Mouse (Mus musculus): ENCODE measurements at regions not wholly inside any gene's neighbourhood (a gene's known extent, or its start where the extent isn't known, plus 50 kb on each side); places are given as distances from the start of the nearest gene placed in this dataset.
A peak's percentile ranks its signal among the peaks of the same experiment; 100 is the strongest.
"Not testable (repeated sequence)": the region's sequence is repeated elsewhere in the genome, so short reads cannot be mapped to it uniquely, and the experiment has no call there.

GRCm38 (mm10) chr2:108032301-108033013 is 742.0 kb downstream of the Kcna4 start:
- DNase-seq (ENCODE audit: low spot score in 2 of 2): peak; percentile 2 to 6

GRCm38 (mm10) chr2:108033328-108034182 is 743.1 kb downstream of the Kcna4 start:
- DNase-seq (ENCODE audit: low spot score in 2 of 2): no peak

GRCm38 (mm10) chr2:108034882-108035281 is 744.4 kb downstream of the Kcna4 start:
- no peak for DNase-seq (ENCODE audit: low spot score in 2 of 2)

- DNase-seq (ENCODE audit: low spot score in 2 of 2): no peak
Observed at GRCm38 (mm10) chr2:108042086-108042485, 751.6 kb downstream of the Kcna4 start.

GRCm38 (mm10) chr2:108044885-108045284 is 754.4 kb downstream of the Kcna4 start:
- DNase-seq (ENCODE audit: low spot score in 2 of 2): no peak

- DNase-seq (ENCODE audit: low spot score in 2 of 2): no peak
Observed at GRCm38 (mm10) chr2:108045997-108046396, 755.6 kb downstream of the Kcna4 start.

GRCm38 (mm10) chr2:108062751-108063150 is 772.3 kb downstream of the Kcna4 start:
- not testable (repeated sequence) for DNase-seq (ENCODE audit: low spot score in 2 of 2)

GRCm38 (mm10) chr2:108083911-108084310 is 793.5 kb downstream of the Kcna4 start:
- DNase-seq (ENCODE audit: low spot score in 2 of 2): no peak

GRCm38 (mm10) chr2:108090266-108090665 is 799.8 kb downstream of the Kcna4 start:
- DNase-seq (ENCODE audit: low spot score in 2 of 2): no peak

- no peak for DNase-seq (ENCODE audit: low spot score in 2 of 2)
Observed at GRCm38 (mm10) chr2:108097026-108097425, 806.6 kb downstream of the Kcna4 start.

GRCm38 (mm10) chr2:108110140-108110539 is 819.7 kb downstream of the Kcna4 start:
- no peak for DNase-seq (ENCODE audit: low spot score in 2 of 2)

GRCm38 (mm10) chr2:108145694-108146093 is 855.3 kb downstream of the Kcna4 start:
- DNase-seq (ENCODE audit: low spot score in 2 of 2): no peak

- DNase-seq (ENCODE audit: low spot score in 2 of 2): no peak
Observed at GRCm38 (mm10) chr2:108148221-108148620, 857.8 kb downstream of the Kcna4 start.

- DNase-seq (ENCODE audit: low spot score in 2 of 2): no peak
Observed at GRCm38 (mm10) chr2:108156189-108156588, 865.8 kb downstream of the Kcna4 start.

- no peak for DNase-seq (ENCODE audit: low spot score in 2 of 2)
Observed at GRCm38 (mm10) chr2:108157731-108158130, 867.3 kb downstream of the Kcna4 start.

- DNase-seq (ENCODE audit: low spot score in 2 of 2): no peak
Observed at GRCm38 (mm10) chr2:108158311-108158710, 867.9 kb downstream of the Kcna4 start.

GRCm38 (mm10) chr2:108160865-108161264 is 870.4 kb downstream of the Kcna4 start:
- no peak for DNase-seq (ENCODE audit: low spot score in 2 of 2)

- DNase-seq (ENCODE audit: low spot score in 2 of 2): no peak
Observed at GRCm38 (mm10) chr2:108165085-108165484, 874.6 kb downstream of the Kcna4 start.

All from right cerebral cortex, postnatal 36 days (tissue).